ENCODE assay signal across 15 mouse cellular contexts in genomic region chr4:130779037-130779436, GRCm38 (mm10). TPM values are rescaled to one million over a fixed set of nuclear protein-coding genes. Genes with fewer than 3 reads are reported as not detected.
A peak's percentile ranks its signal among the peaks of the same experiment; 100 is the strongest.
DNase-seq lines count a peak whose midpoint lies in the region; ATAC-seq and TF ChIP-seq lines count a peak whose summit lies in the region.
"Had no signal": no experiment of that assay in that cellular context is flagged by ENCODE, and none has a peak within 500 bp of the region (broad histone marks: within the 10 kb centered on the region; RNA-seq: fewer than 3 reads in every experiment).

No protein-coding gene starts in this region.

- 34% methylated on average over 3 of the region's 3 CpGs for WGBS in forebrain, postnatal 0 days
- WGBS in forebrain, embryonic 11.5 days = 92% methylated on average over 3 of the region's 3 CpGs
- WGBS in hindbrain, postnatal 0 days = 41% methylated on average over 3 of the region's 3 CpGs
- WGBS in hindbrain, embryonic 14.5 days = 78% methylated on average over 3 of the region's 3 CpGs
- 40% methylated on average over 3 of the region's 3 CpGs for WGBS in stomach, postnatal 0 days
- 88% methylated on average over 3 of the region's 3 CpGs for WGBS in kidney, embryonic 14.5 days

- H3K9ac ChIP-seq in forebrain, postnatal 0 days = no peak overlapping the region
- H3K9ac ChIP-seq in forebrain, embryonic 11.5 days (ENCODE audit: low read length) = no peak overlapping the region
- H3K9ac ChIP-seq in hindbrain, postnatal 0 days (replicated peaks; ENCODE audit: low read length) = no peak overlapping the region
- no peak overlapping the region for H3K9ac ChIP-seq in hindbrain, embryonic 14.5 days
- no peak overlapping the region for H3K9ac ChIP-seq in stomach, postnatal 0 days (ENCODE audit: low read length)
- no peak overlapping the region for H3K9ac ChIP-seq in kidney, embryonic 14.5 days (ENCODE audit: low read depth, low read length)
- H3K9ac ChIP-seq: forebrain, embryonic 15.5 days; liver, embryonic 13.5 days; neural tube, embryonic 13.5 days had no signal

- no peaks in the 10 kb centered on the region for H3K9me3 ChIP-seq in forebrain, postnatal 0 days (ENCODE audit: low read length)
- no peaks in the 10 kb centered on the region for H3K9me3 ChIP-seq in forebrain, embryonic 11.5 days (ENCODE audit: control insufficient read depth, low read length)
- no peaks in the 10 kb centered on the region for H3K9me3 ChIP-seq in hindbrain, postnatal 0 days (ENCODE audit: low read length)
- no peaks in the 10 kb centered on the region for H3K9me3 ChIP-seq in hindbrain, embryonic 14.5 days (ENCODE audit: control insufficient read depth, low read length)
- no peaks in the 10 kb centered on the region for H3K9me3 ChIP-seq in stomach, postnatal 0 days (ENCODE audit: control insufficient read depth, low read length)
- no peaks in the 10 kb centered on the region for H3K9me3 ChIP-seq in kidney, embryonic 14.5 days (ENCODE audit: control insufficient read depth, low read length)
- H3K9me3 ChIP-seq: forebrain, embryonic 15.5 days; liver, embryonic 13.5 days; neural tube, embryonic 13.5 days had no signal

- no peak overlapping the region for H3K4me3 ChIP-seq in forebrain, postnatal 0 days (ENCODE audit: low read depth, low read length)
- H3K4me3 ChIP-seq in forebrain, embryonic 11.5 days (ENCODE audit: low read depth, low read length) = no peak overlapping the region
- no peak overlapping the region for H3K4me3 ChIP-seq in hindbrain, postnatal 0 days (ENCODE audit: low read length)
- no peak overlapping the region for H3K4me3 ChIP-seq in hindbrain, embryonic 14.5 days (replicated peaks; ENCODE audit: low read length)
- H3K4me3 ChIP-seq in stomach, postnatal 0 days (ENCODE audit: low read depth, low read length) = no peak overlapping the region
- no peak overlapping the region for H3K4me3 ChIP-seq in kidney, embryonic 14.5 days (ENCODE audit: low read length)
- H3K4me3 ChIP-seq: forebrain, embryonic 15.5 days; liver, embryonic 13.5 days; neural tube, embryonic 13.5 days had no signal

- no peak overlapping the region for H3K4me2 ChIP-seq in forebrain, postnatal 0 days (ENCODE audit: low read depth)
- no peak overlapping the region for H3K4me2 ChIP-seq in forebrain, embryonic 11.5 days (ENCODE audit: low read depth, low read length, severe bottlenecking)
- no peak overlapping the region for H3K4me2 ChIP-seq in hindbrain, postnatal 0 days (ENCODE audit: low read depth, low read length)
- no peak overlapping the region for H3K4me2 ChIP-seq in hindbrain, embryonic 14.5 days (replicated peaks)
- no peak overlapping the region for H3K4me2 ChIP-seq in stomach, postnatal 0 days (replicated peaks; ENCODE audit: low read depth)
- no peak overlapping the region for H3K4me2 ChIP-seq in kidney, embryonic 14.5 days (replicated peaks; ENCODE audit: low read depth, low read length)
- H3K4me2 ChIP-seq: forebrain, embryonic 15.5 days; liver, embryonic 13.5 days; neural tube, embryonic 13.5 days had no signal

- peak; percentile 51; the same call in 1 of the 2 replicates for ATAC-seq in forebrain, postnatal 0 days
- ATAC-seq in forebrain, embryonic 11.5 days (replicated peaks; ENCODE audit: low FRiP score) = no peak
- no peak for ATAC-seq in hindbrain, postnatal 0 days
- ATAC-seq in hindbrain, embryonic 14.5 days (ENCODE audit: low FRiP score) = no peak
- peak; percentile 33; the same call in 1 of the 2 replicates for ATAC-seq in stomach, postnatal 0 days (ENCODE audit: low FRiP score, low TSS enrichment)
- no peak for ATAC-seq in kidney, embryonic 14.5 days (ENCODE audit: low FRiP score, low TSS enrichment)
- ATAC-seq: forebrain, embryonic 15.5 days had no signal

- no peaks in the 10 kb centered on the region for H3K4me1 ChIP-seq in forebrain, postnatal 0 days (ENCODE audit: insufficient read depth)
- H3K4me1 ChIP-seq in forebrain, embryonic 11.5 days (replicated peaks; ENCODE audit: control insufficient read depth, insufficient read depth, low read length) = no peaks in the 10 kb centered on the region
- no peaks in the 10 kb centered on the region for H3K4me1 ChIP-seq in hindbrain, postnatal 0 days (ENCODE audit: insufficient read depth, low read length)
- no peaks in the 10 kb centered on the region for H3K4me1 ChIP-seq in hindbrain, embryonic 14.5 days (replicated peaks; ENCODE audit: control insufficient read depth, insufficient read depth, low read length)
- H3K4me1 ChIP-seq in stomach, postnatal 0 days (replicated peaks; ENCODE audit: control insufficient read depth, insufficient read depth) = 0 out of 2 replicates have a peak, but pooled peaks cover 2% of the 10 kb centered on the region
- H3K4me1 ChIP-seq in kidney, embryonic 14.5 days (ENCODE audit: control insufficient read depth, insufficient read depth, low read length) = no peaks in the 10 kb centered on the region; the same call in none of the 2 replicates
- H3K4me1 ChIP-seq: liver, embryonic 13.5 days had no signal

- no peak for DNase-seq in forebrain, postnatal 0 days
- no peak for DNase-seq in forebrain, embryonic 11.5 days (ENCODE audit: low spot score)
- peak; percentile 34 for DNase-seq in hindbrain, postnatal 0 days (ENCODE audit: low spot score)
- DNase-seq in hindbrain, embryonic 14.5 days (ENCODE audit: low spot score) = no peak
- peak; percentile 71 for DNase-seq in right cerebral cortex, adult 18-20 months
- DNase-seq in right cerebral cortex, postnatal 10 days (ENCODE audit: low spot score in 2 of 2) = no peak
- peak; percentile 32 for DNase-seq in stomach, postnatal 0 days (ENCODE audit: low spot score)
- DNase-seq: gastrocnemius, postnatal 25 days; kidney, adult 2 months; kidney, postnatal 4 days; liver, embryonic 13.5 days; lung, postnatal 10 days had no signal

- H3K27ac ChIP-seq in forebrain, postnatal 0 days (ENCODE audit: low read depth, low read length) = no peak overlapping the region
- H3K27ac ChIP-seq in forebrain, embryonic 11.5 days (ENCODE audit: low read depth, low read length) = no peak overlapping the region
- H3K27ac ChIP-seq in hindbrain, postnatal 0 days = no peak overlapping the region
- H3K27ac ChIP-seq in hindbrain, embryonic 14.5 days = no peak overlapping the region
- no peak overlapping the region for H3K27ac ChIP-seq in stomach, postnatal 0 days (replicated peaks)
- no peak overlapping the region for H3K27ac ChIP-seq in kidney, embryonic 14.5 days (ENCODE audit: low read depth, low read length)
- H3K27ac ChIP-seq: forebrain, embryonic 15.5 days; liver, embryonic 13.5 days; neural tube, embryonic 13.5 days had no signal

- no peak for TF ChIP-seq EP300 in stomach, postnatal 0 days (optimal IDR thresholded peaks at IDR 0.05)

- TF ChIP-seq CTCF in forebrain, postnatal 0 days (IDR thresholded peaks at IDR 0.05; ENCODE audit: low read depth) = no peak
- no peak for TF ChIP-seq CTCF in hindbrain, postnatal 0 days (IDR thresholded peaks at IDR 0.05; ENCODE audit: low read depth)
- no peak for TF ChIP-seq CTCF in stomach, postnatal 0 days (IDR thresholded peaks at IDR 0.05; ENCODE audit: low read depth)

- peaks cover 44% of the 10 kb centered on the region for H3K36me3 ChIP-seq in forebrain, postnatal 0 days (ENCODE audit: insufficient read depth)
- H3K36me3 ChIP-seq in forebrain, embryonic 11.5 days (ENCODE audit: control insufficient read depth, insufficient read depth, low read length) = peaks cover 13% of the 10 kb centered on the region; the same call in 1 of the 2 replicates
- H3K36me3 ChIP-seq in hindbrain, postnatal 0 days (ENCODE audit: insufficient read depth, low read length) = peaks cover 18% of the 10 kb centered on the region; the same call in 1 of the 2 replicates
- peaks cover 64% of the 10 kb centered on the region for H3K36me3 ChIP-seq in hindbrain, embryonic 14.5 days (replicated peaks; ENCODE audit: control insufficient read depth, insufficient read depth)
- peaks cover 17% of the 10 kb centered on the region for H3K36me3 ChIP-seq in stomach, postnatal 0 days (ENCODE audit: control insufficient read depth, insufficient read depth, low read length)
- peaks cover 73% of the 10 kb centered on the region for H3K36me3 ChIP-seq in kidney, embryonic 14.5 days (ENCODE audit: control insufficient read depth, insufficient read depth, low read length)

- no peaks in the 10 kb centered on the region for H3K27me3 ChIP-seq in forebrain, postnatal 0 days (ENCODE audit: insufficient read depth, low read length)
- H3K27me3 ChIP-seq in forebrain, embryonic 11.5 days (ENCODE audit: control insufficient read depth, insufficient read depth, low read length) = no peaks in the 10 kb centered on the region
- H3K27me3 ChIP-seq in hindbrain, postnatal 0 days (ENCODE audit: insufficient read depth, low read length) = no peaks in the 10 kb centered on the region
- H3K27me3 ChIP-seq in hindbrain, embryonic 14.5 days (ENCODE audit: control insufficient read depth, insufficient read depth, low read length) = no peaks in the 10 kb centered on the region
- H3K27me3 ChIP-seq in stomach, postnatal 0 days (ENCODE audit: control insufficient read depth, insufficient read depth, low read length) = no peaks in the 10 kb centered on the region
- no peaks in the 10 kb centered on the region for H3K27me3 ChIP-seq in kidney, embryonic 14.5 days (ENCODE audit: control insufficient read depth, insufficient read depth, low read length)
- H3K27me3 ChIP-seq: forebrain, embryonic 15.5 days; liver, embryonic 13.5 days; neural tube, embryonic 13.5 days had no signal

RNA-seq across cellular contexts. Expression of gene Sdc3, which starts 13.3 kb away (rescaled TPM):
- 318 and 421 TPM in 2 replicates for total RNA-seq in forebrain, postnatal 0 days (2014; rRNA removed)
- 159 and 204 TPM in 2 replicates for polyA plus RNA-seq in forebrain, postnatal 0 days (2015; fragmentation: Nextera tagmentation; extraction: Ambion mirVana)
- 19.4 and 19.5 TPM in 2 replicates for polyA plus RNA-seq in forebrain, embryonic 11.5 days (2014; fragmentation: Nextera tagmentation; extraction: Ambion mirVana)
- 587 and 649 TPM in 2 replicates for total RNA-seq in hindbrain, postnatal 0 days (2014; rRNA removed)
- polyA plus RNA-seq in hindbrain, postnatal 0 days (2015; fragmentation: Nextera tagmentation; extraction: Ambion mirVana) = 150 and 180 TPM in 2 replicates
- polyA plus RNA-seq in hindbrain, embryonic 14.5 days (2014; fragmentation: Nextera tagmentation; extraction: Ambion mirVana) = 110 and 129 TPM in 2 replicates
- polyA plus RNA-seq in stomach, postnatal 0 days (2015; fragmentation: Nextera tagmentation; extraction: Ambion mirVana) = 11.0 and 12.8 TPM in 2 replicates
- polyA plus RNA-seq in kidney, embryonic 14.5 days (2014; fragmentation: Nextera tagmentation; extraction: Ambion mirVana) = 9.6 and 15.8 TPM in 2 replicates

Comparison
In these comparisons a context has a peak if more than half of its experiments do, and no peak if none do; other contexts are left out.
1. ATAC-seq: peak in forebrain, postnatal 0 days (single experiment) and stomach, postnatal 0 days (single experiment); none in forebrain, embryonic 11.5 days (single experiment), hindbrain, postnatal 0 days (single experiment), hindbrain, embryonic 14.5 days (single experiment) and kidney, embryonic 14.5 days (single experiment).
2. DNase-seq: peak in hindbrain, postnatal 0 days (single experiment), right cerebral cortex, adult 18-20 months (single experiment) and stomach, postnatal 0 days (single experiment); none in forebrain, postnatal 0 days (single experiment), forebrain, embryonic 11.5 days (single experiment), hindbrain, embryonic 14.5 days (single experiment) and right cerebral cortex, postnatal 10 days (0 of 2).